Mouse (Mus musculus) gastrocnemius, postnatal 36 days (tissue): Measurements from ENCODE around the gene Adgre1. TPM values are rescaled to one million over a fixed set of nuclear protein-coding genes. Genes with fewer than 3 reads are reported as not detected.
"Not testable (repeated sequence)": the region's sequence is repeated elsewhere in the genome, so short reads cannot be mapped to it uniquely, and the experiment has no call there.

Experiments used
- DNase-seq, 2 experiments: peaks; one replicate each; pipeline ENCODE4 v3.0.0; 2022
- intact Hi-C: fragments of 180-260 bp; cut with DNase I; formaldehyde crosslinking; loops from one replicate; pipeline ENCODE4 v1.15.1; 2025
- long read RNA-seq, 2 experiments: library from polyadenylated mRNA; stranded (forward); transcript quantifications; one replicate each; pipeline ENCODE4 v2.0.0; 2021
- total RNA-seq, 2 experiments: library from RNA; stranded (reverse); gene quantifications; 2 replicates each; pipeline ENCODE4 v1.2.3; 2021

Adgre1 gene
- 1 to 10 TPM; 2.8 TPM for total RNA-seq
- long read RNA-seq, experiment 1, partial matches to known transcripts: 0 of 1 reads
- long read RNA-seq, experiment 1, other reads (novel, unspliced or antisense): 1 of 1 reads
- long read RNA-seq, experiment 2, partial matches to known transcripts: 0 of 1 reads
- long read RNA-seq, experiment 2, other reads (novel, unspliced or antisense): 1 of 1 reads

- DNase-seq: no peak
- intact Hi-C loops: no loop called here
Observed at GRCm38 (mm10) chr17:57358441-57358840, at the start of gene Adgre1. Gene Adgre1 (plus strand): TSS chr17:57358691.

GRCm38 (mm10) chr17:57311801-57312200 lies 46.7 kb upstream of the Adgre1 start:
- no peak for DNase-seq
- intact Hi-C loops: no loop called here

- intact Hi-C loops: no loop called here
Observed at GRCm38 (mm10) chr17:57327615-57328014, 30.9 kb upstream of the Adgre1 start.

GRCm38 (mm10) chr17:57328944-57329343 lies 29.5 kb upstream of the Adgre1 start:
- intact Hi-C loops: no loop called here
- no peak for DNase-seq

More at GRCm38 (mm10) chr17:57327615-57328014, 30.9 kb upstream of the Adgre1 start:
- DNase-seq: no peak

- intact Hi-C loops: loop anchor here (5.0 kb wide), 2 partner anchors 54 to 334 kb away; partner anchors contain the start of genes Alkbh7 and Vav1
- no peak for DNase-seq
Observed at GRCm38 (mm10) chr17:57330993-57331392, 27.5 kb upstream of the Adgre1 start.

- intact Hi-C loops: loop anchor here (5.0 kb wide), 2 partner anchors 55 to 335 kb away; partner anchors contain the start of genes Alkbh7 and Vav1
- DNase-seq: no peak
Observed at GRCm38 (mm10) chr17:57332241-57332640, 26.2 kb upstream of the Adgre1 start.

- intact Hi-C loops: loop anchor here (5.0 kb wide), 2 partner anchors 57 to 337 kb away; partner anchors contain the start of genes Alkbh7 and Vav1
- no peak for DNase-seq
Observed at GRCm38 (mm10) chr17:57334001-57334760, 24.3 kb upstream of the Adgre1 start.

- intact Hi-C loops: loop anchor here (1.0 to 5.0 kb wide), 4 partner anchors 57 to 337 kb away; partner anchors contain the start of genes Alkbh7 and Vav1
- peak; percentile 75 to 83 for DNase-seq
Observed at GRCm38 (mm10) chr17:57334761-57335150, 23.7 kb upstream of the Adgre1 start.

- not testable (repeated sequence) for DNase-seq
- intact Hi-C loops: loop anchor here (1.0 to 5.0 kb wide), 2 partner anchors 116 to 238 kb away; no protein-coding TSS in a partner anchor
Observed at GRCm38 (mm10) chr17:57335194-57335593, 23.3 kb upstream of the Adgre1 start.

GRCm38 (mm10) chr17:57335673-57336303 lies 22.7 kb upstream of the Adgre1 start:
- intact Hi-C loops: loop anchor here (1.0 to 5.0 kb wide), 2 partner anchors 116 to 238 kb away; no protein-coding TSS in a partner anchor
- DNase-seq: peak; percentile 79 to 88

GRCm38 (mm10) chr17:57337996-57338395 lies 20.5 kb upstream of the Adgre1 start:
- intact Hi-C loops: loop anchor here (5.0 kb wide), 1 partner anchor 241 kb away; no protein-coding TSS in a partner anchor

GRCm38 (mm10) chr17:57339298-57339697 lies 19.2 kb upstream of the Adgre1 start:
- no peak for DNase-seq
- intact Hi-C loops: loop anchor here (5.0 kb wide), 1 partner anchor 242 kb away; no protein-coding TSS in a partner anchor

More at GRCm38 (mm10) chr17:57337996-57338395, 20.5 kb upstream of the Adgre1 start:
- DNase-seq: no peak

- intact Hi-C loops: no loop called here
- DNase-seq: no peak
Observed at GRCm38 (mm10) chr17:57341568-57341967, 16.9 kb upstream of the Adgre1 start.

- intact Hi-C loops: no loop called here
- no peak for DNase-seq
Observed at GRCm38 (mm10) chr17:57344029-57344707, 14.3 kb upstream of the Adgre1 start.

GRCm38 (mm10) chr17:57347017-57347416 lies 11.5 kb upstream of the Adgre1 start:
- no peak for DNase-seq
- intact Hi-C loops: no loop called here

GRCm38 (mm10) chr17:57347781-57348180 lies 10.7 kb upstream of the Adgre1 start:
- no peak for DNase-seq
- intact Hi-C loops: no loop called here

GRCm38 (mm10) chr17:57349067-57349466 lies 9.4 kb upstream of the Adgre1 start:
- no peak for DNase-seq
- intact Hi-C loops: no loop called here

GRCm38 (mm10) chr17:57350212-57350611 lies 8.3 kb upstream of the Adgre1 start:
- no peak for DNase-seq
- intact Hi-C loops: no loop called here

- DNase-seq: no peak
Observed at GRCm38 (mm10) chr17:57351107-57351506, 7.4 kb upstream of the Adgre1 start.

More at GRCm38 (mm10) chr17:57351107-57351506, 7.4 kb upstream of the Adgre1 start:
- intact Hi-C loops: no loop called here
